Mouse (Mus musculus): ENCODE measurements at regions not wholly inside any gene's neighbourhood (a gene's known extent, or its start where the extent isn't known, plus 50 kb on each side); places are given as distances from the start of the nearest gene placed in this dataset.

DNA sequence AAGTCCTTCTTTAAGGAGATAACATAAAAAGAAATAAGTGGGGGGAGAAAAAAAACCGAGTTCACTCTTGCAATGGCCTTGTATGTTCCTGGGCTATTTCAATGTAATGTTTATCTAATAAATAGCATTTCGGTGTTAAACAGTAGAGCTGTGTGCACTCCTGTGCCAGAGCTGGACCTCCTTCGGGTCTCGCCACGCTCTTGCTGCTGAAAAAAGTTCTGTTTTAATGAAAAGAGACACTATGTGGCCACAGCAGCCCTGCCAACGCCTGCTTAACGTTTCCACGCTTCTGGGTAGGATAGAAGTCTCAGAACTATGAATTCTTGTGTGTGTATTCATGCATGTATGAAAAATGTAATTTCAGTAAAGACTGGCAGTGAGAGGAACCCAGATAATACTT lies 50.3 kb upstream of the Prickle1 start:
- H3K27me3 ChIP-seq (ENCODE audit: control insufficient read depth, insufficient read depth, low read length): no peaks in the 10 kb centered on the region
- 77% methylated on average over 8 of the region's 8 CpGs for WGBS

More for the DNA sequence above, 50.3 kb upstream of the Prickle1 start:
- peaks cover 8% of the 10 kb centered on the region for H3K4me1 ChIP-seq (ENCODE audit: control insufficient read depth, insufficient read depth, low read length)
- H3K4me3 ChIP-seq (ENCODE audit: low read length): no peak overlapping the region
- no peak overlapping the region for H3K4me2 ChIP-seq (ENCODE audit: low read depth, low read length)
- H3K9ac ChIP-seq (ENCODE audit: low read length): no peak overlapping the region
- H3K9me3 ChIP-seq (replicated peaks; ENCODE audit: control insufficient read depth, low read length): no peaks in the 10 kb centered on the region
- H3K36me3 ChIP-seq (ENCODE audit: control insufficient read depth, insufficient read depth): no peaks in the 10 kb centered on the region
- no peak for ATAC-seq (replicated peaks; ENCODE audit: extremely low read depth, insufficient read depth, low FRiP score)
- no peak overlapping the region for H3K27ac ChIP-seq (ENCODE audit: low read length)

Data from heart, embryonic 16.5 days (tissue).